Mouse (Mus musculus) mesoderm, embryonic 11.5 days (tissue): Measurements from ENCODE around the gene Prkcq.
A peak's percentile ranks its signal among the peaks of the same experiment; 100 is the strongest.
"Not testable (repeated sequence)": the region's sequence is repeated elsewhere in the genome, so short reads cannot be mapped to it uniquely, and the experiment has no call there.

ENCODE experiments used
- DNase-seq: peaks from one replicate; pipeline ENCODE4 v3.0.0-alpha.2; 2012; ENCODE audit warnings: low read depth, low spot score

Gene Prkcq

GRCm38 (mm10) chr2:11290931-11291330 is 119.0 kb downstream of the Prkcq start:
- no peak for DNase-seq

GRCm38 (mm10) chr2:11291570-11292405 is 119.9 kb downstream of the Prkcq start:
- no peak for DNase-seq

GRCm38 (mm10) chr2:11293144-11293543 is 121.2 kb downstream of the Prkcq start:
- no peak for DNase-seq

- peak; percentile 5 for DNase-seq
Observed at GRCm38 (mm10) chr2:11294643-11295191, 122.8 kb downstream of the Prkcq start.

GRCm38 (mm10) chr2:11298811-11299210 is 126.9 kb downstream of the Prkcq start:
- no peak for DNase-seq

- no peak for DNase-seq
Observed at GRCm38 (mm10) chr2:11299366-11299765, 127.5 kb downstream of the Prkcq start.

GRCm38 (mm10) chr2:11300362-11300761 is 128.5 kb downstream of the Prkcq start:
- DNase-seq, result no peak

- peak; percentile 75 for DNase-seq
Observed at GRCm38 (mm10) chr2:11320241-11320640, 148.3 kb downstream of the Prkcq start.

- DNase-seq, result no peak
Observed at GRCm38 (mm10) chr2:11322396-11322795, 150.5 kb downstream of the Prkcq start.

- no peak for DNase-seq
Observed at GRCm38 (mm10) chr2:11327280-11327679, 155.4 kb downstream of the Prkcq start.

- no peak for DNase-seq
Observed at GRCm38 (mm10) chr2:11329407-11330224, 157.7 kb downstream of the Prkcq start.

GRCm38 (mm10) chr2:11331528-11332446 is 159.9 kb downstream of the Prkcq start:
- peak; percentile 88 for DNase-seq

GRCm38 (mm10) chr2:11332469-11332868 is 160.6 kb downstream of the Prkcq start:
- DNase-seq, result no peak

GRCm38 (mm10) chr2:11333301-11334017 is 161.6 kb downstream of the Prkcq start:
- DNase-seq, result no peak

- no peak for DNase-seq
Observed at GRCm38 (mm10) chr2:11336320-11336719, 164.4 kb downstream of the Prkcq start.

- DNase-seq, result no peak
Observed at GRCm38 (mm10) chr2:11338931-11339839, 167.3 kb downstream of the Prkcq start.

GRCm38 (mm10) chr2:11344691-11345090 is 172.8 kb downstream of the Prkcq start:
- DNase-seq, result no peak

- not testable (repeated sequence) for DNase-seq
Observed at GRCm38 (mm10) chr2:11346419-11346818, 174.5 kb downstream of the Prkcq start.

GRCm38 (mm10) chr2:11347791-11348190 is 175.9 kb downstream of the Prkcq start:
- no peak for DNase-seq
